Mouse (Mus musculus): ENCODE results near the gene Thtpa. TPM values are rescaled to one million over a fixed set of nuclear protein-coding genes. Genes with fewer than 3 reads are reported as not detected.
A peak's percentile ranks its signal among the peaks of the same experiment; 100 is the strongest.

Gene Thtpa
- polyA plus RNA-seq, 1 experiment from 2014 or later, result 30.7 TPM

DNA sequence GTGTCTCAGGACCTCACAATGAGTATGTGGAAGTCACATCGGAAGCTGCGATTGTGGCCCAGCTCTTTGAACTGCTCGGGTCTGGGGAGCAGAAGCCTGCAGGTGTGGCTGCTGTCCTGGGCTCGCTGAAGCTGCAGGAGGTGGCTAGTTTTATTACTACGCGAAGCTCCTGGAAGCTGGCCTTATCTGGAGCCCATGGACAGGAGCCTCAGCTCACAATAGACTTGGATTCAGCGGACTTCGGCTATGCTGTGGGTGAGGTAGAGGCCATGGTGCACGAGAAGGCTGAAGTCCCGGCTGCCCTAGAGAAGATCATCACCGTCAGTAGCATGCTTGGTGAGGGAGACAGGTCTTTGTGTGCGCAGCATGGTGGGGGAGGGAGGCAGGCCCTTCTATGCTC lies 1.1 kb downstream of the Thtpa start:
- peaks cover 49% of the 10 kb centered on the region for H3K4me1 ChIP-seq (replicated peaks)
- no peak for ATAC-seq (ENCODE audit: low FRiP score)
- no peaks in the 10 kb centered on the region for H3K9me3 ChIP-seq
- H3K27ac ChIP-seq, result peak overlapping the region; percentile 40
- H3K4me2 ChIP-seq, result peak overlapping the region; percentile 81
- peak overlapping the region; percentile 55 for H3K4me3 ChIP-seq
- peak overlapping the region; percentile 81 for H3K9ac ChIP-seq
- H3K36me3 ChIP-seq, result peaks cover 8% of the 10 kb centered on the region; the same call in 1 of the 2 replicates
- H3K27me3 ChIP-seq, result no peaks in the 10 kb centered on the region
- 71% methylated on average over 12 of the region's 12 CpGs for WGBS

DNA sequence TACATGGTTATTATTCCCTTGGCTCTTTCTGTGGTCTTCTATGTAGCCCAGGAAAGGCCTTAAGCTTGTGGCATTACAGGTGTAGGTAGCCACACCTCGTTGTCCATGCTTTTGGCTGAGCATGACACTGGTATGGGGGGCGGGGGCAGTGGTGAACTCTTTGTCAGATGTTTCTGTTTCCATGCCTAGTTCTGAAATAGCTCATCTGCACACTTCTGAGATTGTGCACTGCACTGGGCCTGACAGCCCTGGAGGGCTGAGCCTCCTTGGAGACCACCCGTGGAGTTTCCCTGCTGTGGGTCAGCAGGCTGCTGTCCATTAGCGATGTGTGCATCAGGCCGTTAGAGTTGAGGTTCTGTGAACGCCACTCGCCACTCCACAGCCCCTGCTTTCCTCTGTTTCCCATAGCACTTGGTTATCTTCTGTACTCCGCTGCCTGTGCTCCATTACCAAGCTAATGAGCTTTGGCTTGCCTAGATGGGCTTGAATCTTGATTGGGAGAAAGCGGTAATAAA lies 2.0 kb downstream of the Thtpa start:
- peak overlapping the region; percentile 81 for H3K27ac ChIP-seq
- H3K4me3 ChIP-seq, result peak overlapping the region; percentile 4; the same call in 1 of the 2 replicates
- peak overlapping the region; percentile 41 for H3K4me2 ChIP-seq
- WGBS, result 55% methylated on average over 9 of the region's 9 CpGs
- H3K27me3 ChIP-seq, result no peaks in the 10 kb centered on the region
- peaks cover 8% of the 10 kb centered on the region; the same call in 1 of the 2 replicates for H3K36me3 ChIP-seq
- peaks cover 43% of the 10 kb centered on the region for H3K4me1 ChIP-seq (replicated peaks)
- peak overlapping the region; percentile 53 for H3K9ac ChIP-seq
- no peak for ATAC-seq (ENCODE audit: low FRiP score)
- H3K9me3 ChIP-seq, result no peaks in the 10 kb centered on the region

DNA sequence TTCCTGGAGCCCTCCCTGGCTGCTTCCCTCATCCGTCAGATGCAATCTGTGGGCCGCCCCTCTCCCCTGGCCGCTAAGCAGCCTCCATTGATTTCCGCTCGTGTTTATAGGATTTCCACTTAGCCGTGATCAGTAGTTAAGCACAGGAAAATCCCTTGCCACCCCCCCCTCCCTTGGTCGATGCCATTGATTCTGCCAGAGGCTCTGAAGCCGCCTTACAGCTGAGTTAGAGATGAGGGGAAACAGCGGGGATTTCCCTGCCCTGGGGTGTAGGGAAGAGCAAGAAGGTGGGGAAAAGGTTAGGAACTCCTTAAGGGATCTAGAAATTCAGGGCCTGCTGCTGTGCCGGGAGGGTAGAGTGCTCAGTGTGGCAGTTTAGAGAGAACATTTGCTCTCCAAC lies 3.1 kb downstream of the Thtpa start:
- peaks cover 8% of the 10 kb centered on the region; the same call in 1 of the 2 replicates for H3K36me3 ChIP-seq
- H3K9me3 ChIP-seq, result no peaks in the 10 kb centered on the region
- peak overlapping the region; percentile 81 for H3K27ac ChIP-seq
- no peak overlapping the region for H3K4me3 ChIP-seq
- H3K4me1 ChIP-seq (replicated peaks), result peaks cover 39% of the 10 kb centered on the region
- 76% methylated on average over 10 of the region's 10 CpGs for WGBS
- H3K4me2 ChIP-seq, result peak overlapping the region; percentile 41; the same call in 1 of the 2 replicates
- H3K9ac ChIP-seq, result peak overlapping the region; percentile 53
- no peaks in the 10 kb centered on the region for H3K27me3 ChIP-seq
- no peak for ATAC-seq (ENCODE audit: low FRiP score)

DNA sequence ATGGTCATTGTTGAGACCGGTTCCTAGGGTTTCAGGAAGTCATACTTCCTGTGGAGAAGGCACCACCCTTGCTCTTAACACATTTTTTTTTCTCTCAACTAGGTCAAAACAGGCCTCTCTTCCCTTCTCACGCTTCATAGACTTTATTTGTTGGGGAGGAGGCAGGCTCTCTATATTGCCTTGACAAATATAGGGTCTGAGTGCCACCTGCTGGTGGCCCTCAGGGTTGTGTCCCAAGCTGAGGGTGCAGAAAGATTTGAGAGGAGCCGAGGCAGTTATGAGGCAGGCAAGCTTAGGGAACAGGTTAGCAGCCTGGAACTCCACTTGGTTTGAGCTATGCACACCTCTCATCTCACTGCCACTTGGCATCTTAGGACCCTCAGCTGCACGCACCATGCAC lies 3.5 kb downstream of the Thtpa start:
- Histone ChIP-seq H3K4me2 (no peak overlapping the region), H3K4me1 (replicated peaks) (peaks cover 38% of the 10 kb centered on the region)
- ATAC-seq (ENCODE audit: low FRiP score), result no peak

DNA sequence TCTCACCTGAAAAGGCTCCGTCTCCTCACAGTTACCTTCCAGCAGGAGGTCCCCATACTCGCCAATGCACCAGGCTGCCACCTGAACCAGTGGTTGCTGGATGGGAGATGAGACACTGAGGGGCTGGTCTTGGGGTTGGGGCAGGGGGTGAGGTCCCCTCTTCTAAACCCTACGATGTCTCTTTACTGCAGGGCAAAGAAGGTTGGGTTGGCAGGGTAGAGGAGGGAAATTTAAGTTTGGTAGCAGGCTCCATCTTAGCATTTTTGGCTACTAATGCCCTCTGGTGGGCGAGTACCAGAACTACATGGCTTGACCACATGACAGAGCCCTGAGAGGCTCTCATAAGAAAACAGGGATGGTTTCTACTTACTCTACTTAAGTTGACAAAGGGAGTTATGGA lies 7.0 kb downstream of the Thtpa start:
- Histone ChIP-seq H3K4me3 (no peak overlapping the region), H3K4me1 (replicated peaks) (peaks cover 35% of the 10 kb centered on the region), H3K9ac (no peak overlapping the region), H3K36me3 (peaks cover 8% of the 10 kb centered on the region; the same call in 1 of the 2 replicates), H3K4me2 (no peak overlapping the region), H3K9me3 (no peaks in the 10 kb centered on the region), H3K27ac (no peak overlapping the region), H3K27me3 (peaks cover 9% of the 10 kb centered on the region; the same call in 1 of the 2 replicates)
- ATAC-seq (ENCODE audit: low FRiP score), result no peak
- WGBS, result 51% methylated on average over 4 of the region's 4 CpGs

More for the DNA sequence above, 3.5 kb downstream of the Thtpa start:
- Histone ChIP-seq H3K9ac (peak overlapping the region; percentile 53; the same call in 1 of the 2 replicates), H3K4me3 (no peak overlapping the region), H3K36me3 (peaks cover 8% of the 10 kb centered on the region; the same call in 1 of the 2 replicates), H3K27me3 (no peaks in the 10 kb centered on the region), H3K9me3 (no peaks in the 10 kb centered on the region), H3K27ac (peak overlapping the region; percentile 81)
- 67% methylated on average over 4 of the region's 4 CpGs for WGBS

DNA sequence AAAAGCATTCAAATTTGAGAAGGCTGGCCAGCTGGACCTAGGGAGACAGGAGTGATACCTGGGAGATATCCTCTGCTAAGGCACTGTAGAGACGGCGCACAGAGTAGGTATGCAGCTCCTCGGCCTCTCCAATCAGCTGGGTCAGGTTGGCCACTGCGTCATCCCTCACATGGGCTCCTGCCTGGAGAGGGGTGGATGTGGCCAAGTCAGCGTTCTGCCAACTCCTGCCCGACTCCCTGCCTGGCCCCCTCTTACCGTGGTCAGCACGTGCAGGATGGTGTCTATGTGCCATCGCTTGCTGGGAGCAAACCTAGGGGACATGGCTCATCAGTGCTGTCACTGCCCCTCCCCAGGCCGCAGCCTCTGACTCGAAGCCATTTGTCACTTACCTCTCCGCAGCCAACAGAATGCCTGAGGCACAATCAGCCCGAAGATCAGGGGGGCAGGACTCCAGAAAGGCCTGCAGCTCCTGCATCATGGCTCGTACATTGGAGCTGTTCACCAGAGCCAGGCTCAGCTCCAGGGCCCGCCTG lies 7.7 kb downstream of the Thtpa start:
- Histone ChIP-seq H3K4me2 (no peak overlapping the region), H3K9me3 (no peaks in the 10 kb centered on the region), H3K4me3 (no peak overlapping the region), H3K27ac (no peak overlapping the region), H3K27me3 (peaks cover 9% of the 10 kb centered on the region; the same call in 1 of the 2 replicates), H3K36me3 (peaks cover 8% of the 10 kb centered on the region; the same call in 1 of the 2 replicates), H3K4me1 (replicated peaks) (peaks cover 33% of the 10 kb centered on the region), H3K9ac (no peak overlapping the region)
- 87% methylated on average over 15 of the region's 15 CpGs for WGBS
- no peak for ATAC-seq (ENCODE audit: low FRiP score)

DNA sequence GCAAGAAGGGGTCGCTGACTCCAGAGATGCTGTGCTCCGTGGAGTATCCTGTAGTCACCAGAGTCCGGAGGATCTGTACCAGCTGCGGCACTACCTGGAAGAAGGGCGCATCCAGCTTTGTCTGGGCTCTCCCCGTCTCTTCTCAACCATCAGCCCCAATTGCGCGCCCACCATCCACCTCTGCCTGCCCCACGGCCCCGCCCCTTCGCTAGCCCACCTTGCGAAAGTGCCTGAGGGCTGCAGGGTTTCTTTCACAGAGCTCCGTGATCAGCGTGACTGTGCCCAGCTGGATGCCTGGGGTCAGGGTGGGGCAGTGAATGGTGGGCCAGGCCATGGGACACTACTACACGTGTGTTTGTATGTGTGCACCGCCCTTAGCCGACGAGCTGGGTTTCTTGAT lies 9.8 kb downstream of the Thtpa start:
- 85% methylated on average over 18 of the region's 18 CpGs for WGBS
- Histone ChIP-seq H3K27ac (no peak overlapping the region), H3K9ac (no peak overlapping the region)

DNA sequence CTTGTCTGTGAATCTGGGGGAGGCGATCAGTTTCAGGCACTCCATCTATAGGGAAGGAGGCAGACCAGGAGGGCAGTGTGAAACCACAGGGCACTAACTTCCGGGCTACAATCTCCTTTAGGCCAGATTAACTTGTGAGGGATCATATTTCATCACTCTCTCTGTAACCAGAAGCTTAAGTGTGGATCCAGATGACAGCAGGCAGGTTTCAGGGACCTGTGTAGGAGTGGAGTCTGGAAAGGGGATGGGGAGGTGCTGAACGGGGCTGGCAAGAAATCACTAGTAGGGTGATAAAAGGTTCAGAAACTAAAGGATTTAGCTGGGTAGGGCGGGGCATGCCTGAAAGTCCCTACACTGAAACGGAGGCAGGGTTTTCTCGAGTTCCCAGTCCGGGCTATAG lies 10.8 kb downstream of the Thtpa start:
- peaks cover 53% of the 10 kb centered on the region for H3K4me1 ChIP-seq (replicated peaks)

More for the DNA sequence above, 9.8 kb downstream of the Thtpa start:
- Histone ChIP-seq H3K4me3 (no peak overlapping the region), H3K4me2 (no peak overlapping the region), H3K27me3 (peaks cover 9% of the 10 kb centered on the region; the same call in 1 of the 2 replicates), H3K4me1 (replicated peaks) (peaks cover 43% of the 10 kb centered on the region), H3K36me3 (peaks cover 4% of the 10 kb centered on the region; the same call in 1 of the 2 replicates), H3K9me3 (no peaks in the 10 kb centered on the region)
- ATAC-seq (ENCODE audit: low FRiP score), result no peak

DNA sequence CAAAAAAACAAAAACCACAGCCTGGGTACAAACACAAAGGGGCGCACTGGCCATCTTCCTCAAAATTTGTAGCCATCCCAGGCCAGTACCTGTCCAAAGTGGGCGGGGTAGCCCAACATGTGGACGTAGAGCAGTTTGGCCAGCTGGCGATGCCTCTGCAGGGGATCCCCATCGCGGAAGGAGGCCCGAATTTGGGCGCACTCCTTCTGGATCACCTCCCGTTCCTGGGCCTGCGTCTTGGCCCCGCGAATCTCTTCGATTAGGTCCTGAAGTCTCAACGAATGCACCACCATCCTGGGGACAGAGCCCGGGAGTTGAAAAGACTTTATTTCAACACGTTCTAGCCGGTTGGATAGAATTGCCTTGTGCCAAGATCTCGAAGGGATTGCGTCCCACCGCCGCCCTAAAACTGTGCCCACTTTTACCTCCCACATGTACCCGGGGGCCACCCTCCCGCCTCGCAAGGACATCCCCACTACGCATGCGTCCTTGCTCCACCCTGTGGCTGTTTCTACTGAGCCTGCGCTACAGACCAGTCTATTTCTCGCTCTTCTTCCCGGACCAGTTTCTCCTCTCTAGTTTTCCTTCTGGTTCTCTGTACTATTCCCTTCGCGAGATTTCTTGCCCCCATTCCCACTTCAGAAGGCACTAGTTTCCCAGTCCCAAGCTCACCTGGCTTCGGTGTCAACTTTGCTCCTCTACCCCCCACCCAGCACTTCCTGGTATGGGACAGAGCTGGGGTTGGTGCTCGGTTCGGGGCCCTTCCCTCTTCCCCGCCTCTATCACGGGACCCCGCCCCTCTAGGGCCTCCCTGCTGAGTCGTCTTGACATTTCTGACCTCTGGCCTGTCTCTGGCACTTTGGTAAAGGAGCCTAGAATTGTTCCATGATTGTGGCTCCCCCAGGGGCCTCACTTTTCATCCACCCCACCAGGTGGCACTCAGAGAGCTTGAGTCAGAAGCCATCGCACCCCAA lies 11.5 kb downstream of the Thtpa start, which contains the start of gene Ap1g2:
Ap1g2 (minus strand) TSS at position 758 of the 974 bp plus-strand sequence.
- H3K4me3 ChIP-seq, result peak within 1 kb of the TSS; percentile 46
- peaks cover 15% of the 10 kb centered on the region; the same call in 1 of the 2 replicates for H3K27me3 ChIP-seq
- peak within 1 kb of the TSS; percentile 84 for H3K27ac ChIP-seq
- no peaks in the 10 kb centered on the region for H3K9me3 ChIP-seq
- H3K36me3 ChIP-seq, result peaks cover 3% of the 10 kb centered on the region; the same call in 1 of the 2 replicates
- ATAC-seq (ENCODE audit: low FRiP score), result peak; percentile 55
- peak within 1 kb of the TSS; percentile 81 for H3K9ac ChIP-seq
- peaks cover 55% of the 10 kb centered on the region for H3K4me1 ChIP-seq (replicated peaks)
- WGBS, result under 1% methylated on average over 39 of the region's 39 CpGs
- peak within 1 kb of the TSS; percentile 95 for H3K4me2 ChIP-seq

More for the DNA sequence above, 10.8 kb downstream of the Thtpa start:
- Histone ChIP-seq H3K4me2 (peak overlapping the region; percentile 95), H3K9me3 (no peaks in the 10 kb centered on the region), H3K36me3 (peaks cover 3% of the 10 kb centered on the region; the same call in 1 of the 2 replicates), H3K27me3 (peaks cover 13% of the 10 kb centered on the region; the same call in 1 of the 2 replicates), H3K4me3 (peak overlapping the region; percentile 46), H3K9ac (peak overlapping the region; percentile 81), H3K27ac (no peak overlapping the region)
- ATAC-seq (ENCODE audit: low FRiP score), result no peak
- 7% methylated on average over 7 of the region's 7 CpGs for WGBS

DNA sequence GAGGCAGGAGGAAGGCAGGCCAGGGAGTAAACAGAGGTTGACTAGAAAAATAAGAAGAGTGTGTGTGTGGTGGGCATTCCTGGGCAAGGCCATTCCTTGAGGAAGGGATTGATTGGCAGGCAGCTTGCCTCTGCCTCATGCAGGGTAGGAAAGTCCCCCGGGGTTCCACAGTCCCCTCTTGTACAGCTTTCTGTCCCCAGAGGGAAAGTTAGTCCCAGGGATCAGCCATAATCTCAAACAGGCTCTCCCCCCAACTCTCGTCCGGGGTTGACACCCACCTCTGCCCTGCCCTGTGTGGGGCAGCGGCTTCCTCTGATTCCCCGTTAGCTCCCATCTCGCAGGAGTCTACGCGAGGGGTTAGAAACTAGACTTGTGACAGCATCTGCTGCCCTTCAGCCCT lies 12.4 kb downstream of the Thtpa start:
- H3K27ac ChIP-seq, result peak overlapping the region; percentile 18; the same call in 1 of the 2 replicates
- peaks cover 61% of the 10 kb centered on the region for H3K4me1 ChIP-seq (replicated peaks)
- no peak overlapping the region for H3K4me3 ChIP-seq
- ATAC-seq (ENCODE audit: low FRiP score), result no peak
- no peak overlapping the region for H3K9ac ChIP-seq
- WGBS, result 65% methylated on average over 8 of the region's 8 CpGs
- H3K36me3 ChIP-seq, result peaks cover 3% of the 10 kb centered on the region; the same call in 1 of the 2 replicates
- H3K9me3 ChIP-seq, result no peaks in the 10 kb centered on the region
- H3K4me2 ChIP-seq, result 0 out of 2 replicates have a peak overlapping the region, but pooled peaks have one; percentile 95
- peaks cover 23% of the 10 kb centered on the region for H3K27me3 ChIP-seq

DNA sequence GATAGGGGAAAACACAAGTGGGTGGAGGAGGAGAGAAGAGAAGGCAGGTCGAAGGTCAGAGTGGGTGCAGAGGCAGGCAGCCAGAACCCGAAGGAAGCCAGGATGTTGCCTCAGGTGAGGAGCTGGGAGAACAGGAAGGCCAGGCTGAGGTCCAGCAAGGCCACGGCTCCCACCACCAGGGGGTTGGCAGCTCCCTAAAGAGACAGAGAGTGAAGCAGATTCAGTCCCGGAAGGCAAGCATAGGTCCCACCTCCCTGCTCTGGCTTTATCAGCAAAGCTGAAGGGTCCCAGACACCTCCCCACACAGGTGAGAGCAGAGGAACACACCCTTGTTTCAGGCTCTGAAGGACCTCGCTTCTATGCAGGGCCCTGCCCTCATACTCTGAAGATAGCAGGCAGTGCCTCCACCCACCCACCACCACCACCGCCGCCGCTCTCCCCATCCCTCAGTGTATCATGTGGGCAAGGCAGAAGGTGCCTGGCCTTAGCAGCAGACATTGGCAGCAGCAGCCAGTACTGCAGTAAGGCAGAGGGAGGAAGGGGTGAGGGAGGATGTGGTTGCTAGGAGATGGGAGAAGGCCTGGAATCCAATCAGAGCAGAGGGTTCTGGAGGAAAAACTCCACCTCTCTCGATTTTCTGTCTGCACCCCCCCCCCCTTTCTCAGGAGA lies 13.8 kb downstream of the Thtpa start:
- ATAC-seq (ENCODE audit: low FRiP score), result peak; percentile 80
- H3K4me1 ChIP-seq (replicated peaks), result peaks cover 72% of the 10 kb centered on the region
- peak overlapping the region; percentile 39 for H3K4me2 ChIP-seq
- peaks cover 33% of the 10 kb centered on the region for H3K27me3 ChIP-seq
- no peaks in the 10 kb centered on the region for H3K9me3 ChIP-seq
- peak overlapping the region; percentile 62 for H3K9ac ChIP-seq
- no peak overlapping the region for H3K4me3 ChIP-seq
- WGBS, result 21% methylated on average over 9 of the region's 9 CpGs
- peaks cover 11% of the 10 kb centered on the region for H3K36me3 ChIP-seq
- peak overlapping the region; percentile 83 for H3K27ac ChIP-seq

All from hindbrain, embryonic 13.5 days (tissue).